Mouse (Mus musculus): ENCODE measurements around the gene Sipa1l2.

- no peak for TF ChIP-seq GATA1 (IDR thresholded peaks at IDR 0.05; ENCODE audit: low read length)
- no peak for TF ChIP-seq TAL1 (IDR thresholded peaks at IDR 0.05; ENCODE audit: low read length)
These were observed 155.0 kb downstream of the Sipa1l2 start for GRCm38 (mm10) chr8:125414651-125415050.
